Mouse (Mus musculus): ENCODE measurements around the gene Olfr1425. TPM values are rescaled to one million over a fixed set of nuclear protein-coding genes. Genes with fewer than 3 reads are reported as not detected.

Gene Olfr1425
- polyA plus RNA-seq (2015; fragmentation: Nextera tagmentation; extraction: Ambion mirVana): not detected in 2 replicates

GRCm38 (mm10) chr19:12077631-12078030 lies at the start of gene Olfr1425:
Gene Olfr1425, minus strand, starts transcription at chr19:12077731.

GRCm38 (mm10) chr19:12123103-12123502 lies 45.6 kb upstream of the Olfr1425 start, which contains the start of gene Olfr76:
Gene Olfr76, minus strand, starts transcription at chr19:12123203.

GRCm38 (mm10) chr19:12115797-12116196 lies 38.3 kb upstream of the Olfr1425 start, which contains the start of gene Olfr1428:
Gene Olfr1428, minus strand, starts transcription at chr19:12115897.

GRCm38 (mm10) chr19:12103234-12103633 lies 25.7 kb upstream of the Olfr1425 start, which contains the start of gene Olfr1427:
Gene Olfr1427, minus strand, starts transcription at chr19:12103334.

GRCm38 (mm10) chr19:12091913-12092312 lies 14.4 kb upstream of the Olfr1425 start, which contains the start of gene Olfr1426:
Gene Olfr1426, minus strand, starts transcription at chr19:12092013.

GRCm38 (mm10) chr19:12062582-12062981 lies 14.9 kb downstream of the Olfr1425 start, which contains the start of gene Olfr1424:
Gene Olfr1424, minus strand, starts transcription at chr19:12062682.

GRCm38 (mm10) chr19:12041217-12041616 lies 36.3 kb downstream of the Olfr1425 start, which contains the start of gene Olfr1423:
Gene Olfr1423, minus strand, starts transcription at chr19:12041317.

Other genes with a start within 250 kb of the Olfr1425 start
- gene Olfr1417, start 238.5 kb downstream of the Olfr1425 start, polyA plus RNA-seq (2015; fragmentation: Nextera tagmentation; extraction: Ambion mirVana): not detected in 2 replicates
- not detected in 2 replicates for gene Olfr1418, start 216.7 kb downstream of the Olfr1425 start, polyA plus RNA-seq (2015; fragmentation: Nextera tagmentation; extraction: Ambion mirVana)
- gene Olfr1419, start 202.6 kb downstream of the Olfr1425 start, polyA plus RNA-seq (2015; fragmentation: Nextera tagmentation; extraction: Ambion mirVana): not detected in 2 replicates
- gene Olfr1420, start 191.2 kb downstream of the Olfr1425 start, polyA plus RNA-seq (2015; fragmentation: Nextera tagmentation; extraction: Ambion mirVana): 0.11 TPM in 1 of 2 replicates, not detected in the other
- 5.4 and 6.3 TPM in 2 replicates for gene Patl1, start 165.3 kb downstream of the Olfr1425 start, polyA plus RNA-seq (2015; fragmentation: Nextera tagmentation; extraction: Ambion mirVana)
- gene Osbp, start 111.8 kb downstream of the Olfr1425 start, polyA plus RNA-seq (2015; fragmentation: Nextera tagmentation; extraction: Ambion mirVana): 4.3 and 4.9 TPM in 2 replicates
- gene Olfr1423, start 36.4 kb downstream of the Olfr1425 start, polyA plus RNA-seq (2015; fragmentation: Nextera tagmentation; extraction: Ambion mirVana): not detected in 2 replicates
- not detected in 2 replicates for gene Olfr1424, start 15.0 kb downstream of the Olfr1425 start, polyA plus RNA-seq (2015; fragmentation: Nextera tagmentation; extraction: Ambion mirVana)
- not detected in 2 replicates for gene Olfr1426, start 14.3 kb upstream of the Olfr1425 start, polyA plus RNA-seq (2015; fragmentation: Nextera tagmentation; extraction: Ambion mirVana)
- gene Olfr1427, start 25.6 kb upstream of the Olfr1425 start, polyA plus RNA-seq (2015; fragmentation: Nextera tagmentation; extraction: Ambion mirVana): not detected in 2 replicates
- not detected in 2 replicates for gene Olfr1428, start 38.2 kb upstream of the Olfr1425 start, polyA plus RNA-seq (2015; fragmentation: Nextera tagmentation; extraction: Ambion mirVana)
- not detected in 2 replicates for gene Olfr76, start 45.5 kb upstream of the Olfr1425 start, polyA plus RNA-seq (2015; fragmentation: Nextera tagmentation; extraction: Ambion mirVana)
- gene Olfr1555-ps1, start 92.4 kb upstream of the Olfr1425 start, polyA plus RNA-seq (2015; fragmentation: Nextera tagmentation; extraction: Ambion mirVana): not detected in 2 replicates
- not detected in 2 replicates for gene Olfr1431, start 122.9 kb upstream of the Olfr1425 start, polyA plus RNA-seq (2015; fragmentation: Nextera tagmentation; extraction: Ambion mirVana)
- gene Olfr1432, start 154.9 kb upstream of the Olfr1425 start, polyA plus RNA-seq (2015; fragmentation: Nextera tagmentation; extraction: Ambion mirVana): not detected in 2 replicates
- gene Olfr262, start 163.9 kb upstream of the Olfr1425 start, polyA plus RNA-seq (2015; fragmentation: Nextera tagmentation; extraction: Ambion mirVana): not detected in 2 replicates
- gene Olfr235, start 183.3 kb upstream of the Olfr1425 start, polyA plus RNA-seq (2015; fragmentation: Nextera tagmentation; extraction: Ambion mirVana): not detected in 2 replicates
- not detected in 2 replicates for gene Olfr1434, start 202.1 kb upstream of the Olfr1425 start, polyA plus RNA-seq (2015; fragmentation: Nextera tagmentation; extraction: Ambion mirVana)
- not detected in 2 replicates for gene Olfr1436, start 221.4 kb upstream of the Olfr1425 start, polyA plus RNA-seq (2015; fragmentation: Nextera tagmentation; extraction: Ambion mirVana)
- gene Olfr1437, start 247.4 kb upstream of the Olfr1425 start, polyA plus RNA-seq (2015; fragmentation: Nextera tagmentation; extraction: Ambion mirVana): not detected in 2 replicates